Mouse (Mus musculus) adrenal gland, adult 8-10 months (tissue): ENCODE measurements around the gene Ugt1a5. TPM values are rescaled to one million over a fixed set of nuclear protein-coding genes. Genes with fewer than 3 reads are reported as not detected.
"Not testable (repeated sequence)": the region's sequence is repeated elsewhere in the genome, so short reads cannot be mapped to it uniquely, and the experiment has no call there.

Experiments used
- DNase-seq: peaks from one replicate; pipeline ENCODE4 v3.0.0; 2022
- total RNA-seq, 4 experiments: library from RNA; stranded (reverse); gene quantifications; 2 replicates each; pipeline ENCODE4 v1.2.4; 2022

Gene Ugt1a5
- total RNA-seq, 4 experiments from 2014 or later, result 0.38 to 1.3 (median 0.73) TPM; not detected in 1

- DNase-seq, result peak; percentile 61
Observed at GRCm38 (mm10) chr1:88224029-88224776, 58.4 kb downstream of the Ugt1a5 start.

DNA sequence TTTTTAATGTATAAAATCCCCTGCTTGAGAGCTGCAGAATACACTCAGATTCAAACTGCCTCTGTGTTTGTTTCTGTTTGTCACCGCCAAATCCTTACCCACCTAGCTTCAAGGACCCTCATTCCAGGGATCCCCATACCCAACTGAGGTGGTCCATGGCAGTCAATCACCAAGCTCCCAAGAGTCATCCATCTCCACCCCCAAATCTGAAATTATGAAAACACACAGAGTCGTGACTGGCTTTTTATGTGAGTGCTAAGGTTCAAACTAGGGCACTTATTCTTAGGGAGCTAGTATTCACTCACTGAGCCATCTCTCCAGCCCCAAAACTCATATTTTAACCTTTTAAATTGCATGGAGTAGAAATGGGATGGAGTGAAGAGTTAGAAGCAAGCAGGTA, 59.5 kb downstream of the Ugt1a5 start:
- not testable (repeated sequence) for DNase-seq

DNA sequence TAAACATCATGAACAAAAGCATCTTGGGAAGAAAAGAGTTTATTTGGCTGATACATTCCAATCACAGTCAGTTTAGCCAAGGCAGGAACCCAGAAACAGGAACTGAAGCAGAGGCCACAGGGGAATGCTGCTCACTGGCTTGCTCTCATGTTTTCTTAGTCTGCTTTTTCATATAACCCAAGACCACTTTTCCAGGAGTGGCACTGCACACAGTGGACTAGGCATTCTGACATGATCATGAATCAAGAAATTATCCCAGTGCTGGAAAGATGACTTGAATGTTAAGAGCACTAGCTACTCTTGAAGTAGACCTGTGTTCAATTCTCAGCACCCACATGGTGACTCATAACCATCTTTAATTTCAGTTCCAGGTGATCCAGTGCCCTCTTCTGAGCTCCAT, 59.9 kb downstream of the Ugt1a5 start:
- no peak for DNase-seq

- DNase-seq, result no peak
Observed at GRCm38 (mm10) chr1:88226670-88227379, 61.0 kb downstream of the Ugt1a5 start, which contains the start of gene Mroh2a. Mroh2a (plus strand) TSS chr1:88226986.

- DNase-seq, result no peak
Observed at GRCm38 (mm10) chr1:88227482-88227881, 61.7 kb downstream of the Ugt1a5 start.

- no peak for DNase-seq
Observed at GRCm38 (mm10) chr1:88228121-88228520, 62.3 kb downstream of the Ugt1a5 start.

- DNase-seq, result no peak
Observed at GRCm38 (mm10) chr1:88229566-88229965, 63.8 kb downstream of the Ugt1a5 start.

- no peak for DNase-seq
Observed at GRCm38 (mm10) chr1:88229986-88230385, 64.2 kb downstream of the Ugt1a5 start.

DNA sequence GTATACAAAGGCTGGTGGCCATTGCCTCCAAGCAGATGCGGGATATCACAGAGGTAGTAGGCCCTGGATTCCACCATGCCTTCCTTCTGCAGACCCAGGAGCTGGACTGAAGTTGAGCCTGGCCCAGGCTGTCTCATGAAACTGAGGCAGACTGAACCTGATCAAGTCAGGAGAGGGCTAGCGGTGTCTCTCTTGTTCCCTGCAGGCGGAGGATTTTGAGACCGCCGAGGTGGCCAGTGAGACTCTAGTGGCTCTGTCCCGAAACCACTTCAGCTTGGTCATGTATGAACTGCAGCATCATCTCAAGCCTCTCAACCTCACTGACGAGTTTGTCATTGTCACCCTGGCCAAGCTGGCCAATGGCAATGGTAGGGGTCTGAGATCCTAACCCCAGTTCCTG, 64.6 kb downstream of the Ugt1a5 start:
- DNase-seq, result no peak

- no peak for DNase-seq
Observed at GRCm38 (mm10) chr1:88230981-88231802, 65.4 kb downstream of the Ugt1a5 start.

DNA sequence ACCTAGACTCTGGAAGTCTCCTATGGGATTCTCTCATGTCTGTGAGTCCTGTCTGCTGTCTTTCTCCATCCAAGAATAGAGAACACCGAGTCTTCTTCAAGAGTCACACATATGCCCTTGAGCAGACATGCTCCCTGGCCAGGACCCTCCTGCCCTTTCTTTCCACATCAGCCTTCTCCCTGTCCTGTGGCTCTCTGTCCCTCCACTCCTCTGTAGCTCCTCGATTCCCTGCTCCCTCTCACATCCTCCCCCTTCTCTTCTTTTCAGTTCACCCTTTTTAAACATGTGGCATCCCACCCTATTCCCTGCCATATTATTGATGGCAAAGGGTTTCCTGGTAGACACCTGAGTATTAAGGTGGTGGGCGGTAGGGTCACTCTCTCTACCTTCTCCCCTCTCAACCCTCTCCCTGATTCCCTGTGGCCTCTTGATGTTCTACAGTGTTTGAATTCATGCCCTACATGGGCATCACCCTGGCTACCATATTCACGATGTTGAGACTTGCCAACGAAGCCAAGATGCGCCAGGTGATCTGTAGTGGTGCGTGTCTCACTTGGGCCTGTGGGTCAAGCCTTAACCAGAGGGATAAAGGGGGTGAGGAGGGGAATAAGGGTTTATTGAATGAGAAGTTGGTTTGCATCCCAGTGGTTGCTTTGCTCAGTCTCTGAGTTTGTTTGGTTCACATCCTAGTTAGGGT, 66.1 kb downstream of the Ugt1a5 start:
- no peak for DNase-seq

- no peak for DNase-seq
Observed at GRCm38 (mm10) chr1:88232664-88233380, 67.0 kb downstream of the Ugt1a5 start.

DNA sequence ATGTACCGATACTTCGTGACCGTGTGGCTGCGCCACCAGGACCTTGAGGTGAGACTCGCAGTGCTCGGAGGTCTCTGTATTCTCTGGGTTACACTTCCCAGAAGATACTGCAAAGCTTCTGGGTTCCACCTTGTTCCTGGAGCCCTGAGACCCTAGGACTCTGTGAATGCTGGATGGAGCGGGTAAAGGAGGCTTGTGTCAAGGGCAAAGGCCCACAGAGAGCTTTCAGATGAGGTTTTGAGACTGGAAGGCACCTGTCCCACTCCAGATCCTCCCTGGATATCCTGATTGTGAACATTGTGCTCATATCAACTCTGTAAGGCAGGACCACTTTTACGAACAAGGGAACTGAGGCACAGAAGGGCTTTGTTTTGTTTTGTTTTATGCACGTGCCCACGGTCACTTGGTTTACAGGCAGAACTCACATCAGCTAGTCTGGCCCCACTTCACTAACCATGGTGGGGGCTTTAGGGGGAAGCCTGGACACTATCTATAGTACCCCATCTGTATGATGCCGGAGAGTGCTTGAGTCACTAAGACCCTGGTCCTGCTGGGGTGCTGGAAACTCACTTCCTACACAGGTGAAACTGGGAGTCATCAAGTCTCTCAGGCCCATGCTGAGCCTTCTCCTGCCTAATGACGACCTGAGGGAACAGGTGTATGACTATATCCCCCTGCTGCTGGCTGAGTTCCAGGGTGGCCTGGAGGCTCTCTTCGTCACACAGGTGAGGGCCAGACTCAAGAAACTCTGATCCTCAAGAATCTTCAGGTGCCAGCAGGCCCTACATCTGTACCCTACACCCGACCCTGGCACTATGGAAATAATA, 67.8 kb downstream of the Ugt1a5 start:
- no peak for DNase-seq

GRCm38 (mm10) chr1:88234248-88234610, 68.4 kb downstream of the Ugt1a5 start:
- no peak for DNase-seq

DNA sequence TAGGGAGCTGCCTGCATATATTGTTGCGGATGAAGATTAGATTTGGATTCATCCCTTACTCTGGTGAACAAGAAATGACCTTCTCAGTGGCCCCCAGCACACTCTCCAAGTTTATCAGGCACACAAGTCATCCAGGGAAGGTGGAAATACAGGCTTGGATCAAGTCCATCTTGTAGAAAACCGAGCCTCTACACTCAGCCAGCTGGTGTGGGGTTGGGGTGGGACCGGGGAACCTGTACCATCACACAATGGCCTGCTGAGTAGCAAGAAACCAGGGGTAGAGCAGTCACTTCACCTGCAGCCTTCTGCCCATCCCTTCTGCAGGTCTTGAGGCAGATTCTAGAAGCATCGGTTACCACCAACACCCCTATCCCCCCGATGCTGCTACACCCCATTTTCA, 68.8 kb downstream of the Ugt1a5 start:
- DNase-seq, result no peak

DNA sequence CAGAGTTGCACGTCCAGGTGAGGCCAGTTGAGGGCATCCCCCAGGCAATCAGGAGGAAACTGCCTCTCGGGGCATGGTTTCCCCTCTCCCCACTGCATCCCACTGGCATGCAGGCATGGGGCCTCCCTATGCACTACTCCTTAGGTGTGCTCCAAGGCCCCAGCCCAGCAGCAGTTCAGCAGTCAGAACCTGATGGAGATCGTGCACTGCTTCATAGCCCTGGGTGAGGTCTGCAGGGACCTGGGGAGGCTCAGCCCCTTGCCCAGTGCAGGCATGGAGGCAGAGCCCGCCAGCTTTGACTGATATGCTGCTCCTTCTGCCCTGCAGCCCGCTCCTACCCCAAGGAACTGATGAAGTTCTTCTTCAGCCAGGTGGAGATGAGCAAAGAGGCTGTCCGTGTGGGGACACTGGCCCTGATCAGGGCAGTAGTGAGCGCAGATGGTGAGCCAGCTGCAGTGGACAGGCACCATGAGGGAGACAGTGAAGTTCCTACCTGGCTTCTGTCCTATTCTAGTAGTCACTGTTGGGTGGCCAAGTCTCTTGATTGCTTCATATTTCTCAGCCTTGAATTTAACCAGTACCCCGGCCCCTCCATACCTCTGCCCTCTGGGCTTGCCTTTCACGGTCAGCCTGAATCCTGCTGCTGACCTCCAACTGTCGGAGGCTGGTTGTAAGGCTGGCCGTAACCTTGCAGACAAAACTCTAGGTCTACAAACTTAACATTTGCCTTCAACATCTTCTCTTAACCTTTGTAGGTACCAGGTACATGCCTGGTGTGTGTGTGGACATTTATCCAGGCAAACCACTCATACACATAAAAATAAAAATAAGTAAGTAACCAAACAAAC, 69.5 kb downstream of the Ugt1a5 start:
- DNase-seq, result no peak

DNA sequence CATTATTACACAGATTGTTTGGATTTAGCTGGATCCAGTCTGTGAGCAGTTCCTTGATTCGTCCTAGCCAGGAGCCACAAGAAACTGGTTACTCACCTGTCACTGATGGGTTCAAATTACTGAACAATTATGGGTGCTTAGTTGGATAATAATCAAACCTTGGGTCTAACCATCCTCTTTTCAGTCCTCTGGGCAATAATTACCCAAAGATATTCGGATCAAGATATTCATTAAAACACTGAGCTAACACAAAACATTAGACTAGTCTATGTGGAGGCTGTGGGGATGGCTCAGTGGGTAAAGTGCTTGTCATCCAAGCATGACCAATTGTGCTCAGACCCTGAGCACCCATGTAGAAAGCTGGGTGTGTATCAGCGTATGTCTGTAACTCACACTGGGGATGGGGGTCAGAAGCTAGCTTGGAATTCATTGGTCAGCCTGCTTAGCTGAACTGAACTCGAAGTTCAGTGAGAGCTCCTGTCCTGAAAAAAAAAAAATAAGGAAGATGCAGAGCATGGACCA, 70.1 kb downstream of the Ugt1a5 start:
- no peak for DNase-seq

GRCm38 (mm10) chr1:88237311-88237710, 71.5 kb downstream of the Ugt1a5 start:
- DNase-seq, result no peak

- no peak for DNase-seq
Observed at GRCm38 (mm10) chr1:88238771-88239170, 73.0 kb downstream of the Ugt1a5 start.

DNA sequence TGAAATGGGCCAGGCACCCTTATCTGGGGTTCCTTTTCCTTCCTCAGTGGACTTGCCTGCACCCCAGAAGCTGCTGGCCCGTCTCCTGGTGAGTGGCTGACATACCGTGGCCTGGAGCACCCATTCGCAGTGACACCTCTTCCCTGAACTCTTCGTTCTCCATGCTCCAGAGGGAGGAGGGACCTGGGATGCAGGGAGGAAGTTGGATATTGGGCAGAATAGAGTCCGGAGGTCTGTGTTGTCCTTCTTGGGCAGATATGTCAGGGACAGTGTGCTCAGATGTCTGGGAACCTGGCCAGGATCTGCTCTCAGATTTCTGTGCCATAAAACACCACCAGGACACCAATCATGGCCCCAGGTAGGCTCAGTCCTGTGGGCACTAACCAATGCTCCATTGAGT, 74.3 kb downstream of the Ugt1a5 start:
- DNase-seq, result no peak
